In the genomic region with DNA sequence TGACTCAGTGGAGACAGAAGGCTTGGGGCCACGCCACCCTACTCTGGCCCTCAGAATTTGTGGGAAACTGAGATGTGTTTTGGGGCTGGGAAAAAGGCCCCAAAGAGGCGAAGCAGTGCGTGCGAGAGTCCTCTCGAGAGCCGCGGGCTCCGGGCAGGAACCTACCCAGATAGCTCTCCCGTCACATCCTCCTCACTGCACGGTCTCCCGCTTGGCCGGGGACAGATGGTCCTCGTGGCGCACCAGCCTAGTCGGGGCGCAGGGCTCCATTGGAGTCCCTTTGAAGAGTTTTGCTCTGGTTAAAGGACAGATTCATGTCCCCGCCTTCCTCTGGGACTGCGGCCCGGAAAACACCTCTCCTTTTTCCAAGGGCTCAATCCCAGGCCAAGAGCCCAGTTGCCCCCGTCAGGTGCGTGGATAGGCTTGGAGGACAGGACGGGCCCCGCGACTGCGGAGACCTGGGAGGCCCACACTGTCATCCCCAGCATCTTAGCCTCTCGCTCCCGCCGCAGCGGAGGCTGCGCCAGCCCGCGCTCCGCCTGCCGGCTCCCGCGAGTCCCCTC, we compare ENCODE assay signal across 9 mouse cellular contexts. TPM values are rescaled to one million over a fixed set of nuclear protein-coding genes. Genes with fewer than 3 reads are reported as not detected.
DNase-seq lines count a peak whose midpoint lies in the region; ATAC-seq and TF ChIP-seq lines count a peak whose summit lies in the region.
"Had no signal": no experiment of that assay in that cellular context is flagged by ENCODE, and none has a peak within 500 bp of the region (broad histone marks: within the 10 kb centered on the region; RNA-seq: fewer than 3 reads in every experiment).

No protein-coding gene starts in this region.

- intact Hi-C loops in left cerebral cortex, adult 2 months (cut with DNase I) = loop anchor here (2.0 kb wide), 1 partner anchor 89 kb away; no protein-coding TSS in a partner anchor

- peak overlapping the region; percentile 83 for H3K4me2 ChIP-seq in forebrain, embryonic 12.5 days
- H3K4me2 ChIP-seq: limb, embryonic 15.5 days had no signal

- WGBS in forebrain, embryonic 12.5 days = 1% methylated on average over 36 of the region's 36 CpGs
- 13% methylated on average over 36 of the region's 36 CpGs for WGBS in thymus, adult 2 months

- ATAC-seq in forebrain, embryonic 12.5 days (ENCODE audit: low FRiP score) = peak; percentile 81

- peak; percentile 4 for DNase-seq in adrenal gland, postnatal 25 days
- DNase-seq in adrenal gland, adult 18-20 months (ENCODE audit: low spot score in 2 of 2) = no peak
- DNase-seq in brain, embryonic 14.5 days (ENCODE audit: low read depth) = peak; percentile 52
- DNase-seq in left cerebral cortex, adult 2 months (ENCODE audit: extremely low spot score in 1 of 2, low spot score in 2 of 2) = peak in 1 of 2 experiments; percentile 45
- peak; percentile 37 for DNase-seq in retina, embryonic 14.5 days (ENCODE audit: low spot score)
- DNase-seq in thymus, adult 2 months = no peak
- no peak for DNase-seq in thymus, postnatal 36 days

- TF ChIP-seq POLR2A in brain, embryonic 14.5 days (IDR thresholded peaks at IDR 0.05; ENCODE audit: borderline replicate concordance, extremely low read depth, insufficient read depth, insufficient read length, poor library complexity, severe bottlenecking) = no peak
- TF ChIP-seq POLR2A in thymus, adult 2 months (IDR thresholded peaks at IDR 0.05; ENCODE audit: control insufficient read depth, extremely low read depth, insufficient read depth, low read length, poor library complexity) = no peak

- H3K9me3 ChIP-seq in forebrain, embryonic 12.5 days = no peaks in the 10 kb centered on the region
- H3K9me3 ChIP-seq: limb, embryonic 15.5 days had no signal

- no peaks in the 10 kb centered on the region for H3K36me3 ChIP-seq in forebrain, embryonic 12.5 days (replicated peaks)
- H3K36me3 ChIP-seq in thymus, adult 2 months (ENCODE audit: control insufficient read depth, insufficient read depth, low read length) = no peaks in the 10 kb centered on the region
- H3K36me3 ChIP-seq: limb, embryonic 15.5 days had no signal

- no peak for TF ChIP-seq CTCF in brain, embryonic 14.5 days (IDR thresholded peaks at IDR 0.05; ENCODE audit: borderline replicate concordance, extremely low read depth, insufficient read depth, insufficient read length)
- TF ChIP-seq CTCF in left cerebral cortex, adult 2 months (IDR thresholded peaks at IDR 0.05) = no peak
- no peak for TF ChIP-seq CTCF in thymus, adult 2 months (IDR thresholded peaks at IDR 0.05; ENCODE audit: borderline replicate concordance, control insufficient read depth, extremely low read depth, insufficient read depth, low read length, poor library complexity)

- H3K27ac ChIP-seq in forebrain, embryonic 12.5 days = no peak overlapping the region
- H3K27ac ChIP-seq in left cerebral cortex, adult 2 months = peak overlapping the region; percentile 96
- H3K27ac ChIP-seq in thymus, adult 2 months (ENCODE audit: control insufficient read depth, insufficient read depth, low read length) = no peak overlapping the region
- H3K27ac ChIP-seq: limb, embryonic 15.5 days had no signal

- H3K27me3 ChIP-seq in forebrain, embryonic 12.5 days = peaks cover 38% of the 10 kb centered on the region
- peaks cover 4% of the 10 kb centered on the region; the same call in 1 of the 2 replicates for H3K27me3 ChIP-seq in thymus, adult 2 months (ENCODE audit: control insufficient read depth, insufficient read depth, low read length)

- H3K4me1 ChIP-seq in forebrain, embryonic 12.5 days = peaks cover 8% of the 10 kb centered on the region
- no peaks in the 10 kb centered on the region for H3K4me1 ChIP-seq in thymus, adult 2 months (replicated peaks; ENCODE audit: control insufficient read depth, insufficient read depth, low read length)

- H3K4me3 ChIP-seq in forebrain, embryonic 12.5 days (replicated peaks) = peak overlapping the region; percentile 51
- H3K4me3 ChIP-seq in left cerebral cortex, adult 2 months = peak overlapping the region; percentile 75
- H3K4me3 ChIP-seq in thymus, adult 2 months (ENCODE audit: control insufficient read depth, insufficient read depth, low read length) = no peak overlapping the region
- H3K4me3 ChIP-seq: limb, embryonic 15.5 days had no signal

- peak overlapping the region; percentile 57 for H3K9ac ChIP-seq in forebrain, embryonic 12.5 days
- H3K9ac ChIP-seq: limb, embryonic 15.5 days had no signal

RNA-seq across cellular contexts. Expression of a gene that starts 0.7 kb away (rescaled TPM):
- total RNA-seq in adrenal gland, postnatal 25 days (2021) = 3.0 and 4.3 TPM in 2 replicates
- 1 to 10 TPM; 3.1 to 4.3 TPM for total RNA-seq in adrenal gland, adult 18-20 months (2021)
- 3.0 and 6.3 TPM in 2 replicates for polyA plus RNA-seq in brain, embryonic 14.5 days (2012; rRNA removed)
- polyA plus RNA-seq in forebrain, embryonic 12.5 days (2016; fragmentation: Nextera tagmentation; extraction: Ambion mirVana) = 0.92 and 1.1 TPM in 2 replicates
- 10 to 100 TPM; 61.3 to 62.1 TPM for total RNA-seq in left cerebral cortex, adult 2 months (2021)
- polyA plus RNA-seq in thymus, adult 2 months (2012; rRNA removed) = 0.03 TPM in 2 replicates

Comparison
In these comparisons a context has a peak if more than half of its experiments do, and no peak if none do; other contexts are left out.
1. DNase-seq: peak in adrenal gland, postnatal 25 days (single experiment), brain, embryonic 14.5 days (single experiment) and retina, embryonic 14.5 days (single experiment); none in adrenal gland, adult 18-20 months (0 of 2), thymus, adult 2 months (single experiment) and thymus, postnatal 36 days (0 of 2).
2. RNA of a gene that starts 0.7 kb away (total RNA-seq): 61.3 to 62.1 TPM in left cerebral cortex, adult 2 months; 3.0 to 4.3 TPM in adrenal gland, postnatal 25 days and 3.1 to 4.3 TPM in adrenal gland, adult 18-20 months; every median in the first group is over 10 times any median in the second.